Mouse (Mus musculus): ENCODE measurements at regions not wholly inside any gene's neighbourhood (a gene's known extent, or its start where the extent isn't known, plus 50 kb on each side); places are given as distances from the start of the nearest gene placed in this dataset.

- Histone ChIP-seq H3K27ac (ENCODE audit: insufficient read depth, low read length) (no peak overlapping the region), H3K4me3 (replicated peaks; ENCODE audit: insufficient read depth, low read depth, low read length) (no peak overlapping the region), H3K4me1 (ENCODE audit: control insufficient read depth, insufficient read depth, low read length) (no peaks in the 10 kb centered on the region), H3K27me3 (ENCODE audit: control insufficient read depth, insufficient read depth, low read length) (no peaks in the 10 kb centered on the region)
- 32% methylated on average over 10 of the region's 10 CpGs for WGBS
- TF ChIP-seq CTCF (IDR thresholded peaks at IDR 0.05; ENCODE audit: borderline replicate concordance, insufficient read depth, low read depth, low read length) (no peak), POLR2A (IDR thresholded peaks at IDR 0.05; ENCODE audit: borderline replicate concordance, insufficient read depth, low read length) (no peak)
- peak in 1 of 2 experiments; percentile 18 for DNase-seq
These were observed 57.9 kb downstream of the Sox9 start for GRCm38 (mm10) chr11:112839721-112840494.

GRCm38 (mm10) chr11:112840495-112840828, 58.4 kb downstream of the Sox9 start:
- Histone ChIP-seq H3K4me3 (replicated peaks; ENCODE audit: insufficient read depth, low read depth, low read length) (no peak overlapping the region), H3K4me1 (ENCODE audit: control insufficient read depth, insufficient read depth, low read length) (no peaks in the 10 kb centered on the region), H3K27me3 (ENCODE audit: control insufficient read depth, insufficient read depth, low read length) (no peaks in the 10 kb centered on the region), H3K27ac (ENCODE audit: insufficient read depth, low read length) (no peak overlapping the region)
- TF ChIP-seq POLR2A (IDR thresholded peaks at IDR 0.05; ENCODE audit: borderline replicate concordance, insufficient read depth, low read length) (no peak), CTCF (IDR thresholded peaks at IDR 0.05; ENCODE audit: borderline replicate concordance, insufficient read depth, low read depth, low read length) (no peak)
- 43% methylated on average over 10 of the region's 10 CpGs for WGBS
- DNase-seq, result no peak

- Histone ChIP-seq H3K27me3 (ENCODE audit: control insufficient read depth, insufficient read depth, low read length) (no peaks in the 10 kb centered on the region), H3K27ac (ENCODE audit: insufficient read depth, low read length) (no peak overlapping the region), H3K4me3 (replicated peaks; ENCODE audit: insufficient read depth, low read depth, low read length) (no peak overlapping the region), H3K4me1 (ENCODE audit: control insufficient read depth, insufficient read depth, low read length) (no peaks in the 10 kb centered on the region)
- no peak for TF ChIP-seq POLR2A (IDR thresholded peaks at IDR 0.05; ENCODE audit: borderline replicate concordance, insufficient read depth, low read length)
- no peak for TF ChIP-seq CTCF (IDR thresholded peaks at IDR 0.05; ENCODE audit: borderline replicate concordance, insufficient read depth, low read depth, low read length)
- WGBS, result 61% methylated on average over 8 of the region's 8 CpGs
- DNase-seq, result no peak
These were observed 62.4 kb downstream of the Sox9 start for GRCm38 (mm10) chr11:112844258-112844901.

GRCm38 (mm10) chr11:112847146-112847545, 65.1 kb downstream of the Sox9 start:
- Histone ChIP-seq H3K4me1 (ENCODE audit: control insufficient read depth, insufficient read depth, low read length) (no peaks in the 10 kb centered on the region), H3K27me3 (ENCODE audit: control insufficient read depth, insufficient read depth, low read length) (no peaks in the 10 kb centered on the region), H3K4me3 (replicated peaks; ENCODE audit: insufficient read depth, low read depth, low read length) (no peak overlapping the region), H3K27ac (ENCODE audit: insufficient read depth, low read length) (no peak overlapping the region)
- no peak for DNase-seq
- TF ChIP-seq CTCF (IDR thresholded peaks at IDR 0.05; ENCODE audit: borderline replicate concordance, insufficient read depth, low read depth, low read length), result no peak
- no peak for TF ChIP-seq POLR2A (IDR thresholded peaks at IDR 0.05; ENCODE audit: borderline replicate concordance, insufficient read depth, low read length)
- WGBS, result 95% methylated on average over 2 of the region's 2 CpGs

- whole genome bisulfite sequencing, result 78% methylated on average over 3 of the region's 3 CpGs
- TF ChIP-seq CTCF (IDR thresholded peaks at IDR 0.05; ENCODE audit: borderline replicate concordance, insufficient read depth, low read depth, low read length) (no peak), POLR2A (IDR thresholded peaks at IDR 0.05; ENCODE audit: borderline replicate concordance, insufficient read depth, low read length) (no peak)
- no peak for DNase-seq
These were observed 65.8 kb downstream of the Sox9 start for GRCm38 (mm10) chr11:112847851-112848250.

GRCm38 (mm10) chr11:112849974-112850373, 68.0 kb downstream of the Sox9 start:
- Histone ChIP-seq H3K27me3 (ENCODE audit: control insufficient read depth, insufficient read depth, low read length) (no peaks in the 10 kb centered on the region), H3K4me1 (ENCODE audit: control insufficient read depth, insufficient read depth, low read length) (no peaks in the 10 kb centered on the region), H3K4me3 (replicated peaks; ENCODE audit: insufficient read depth, low read depth, low read length) (no peak overlapping the region), H3K27ac (ENCODE audit: insufficient read depth, low read length) (no peak overlapping the region)
- TF ChIP-seq CTCF (IDR thresholded peaks at IDR 0.05; ENCODE audit: borderline replicate concordance, insufficient read depth, low read depth, low read length), result no peak
- no peak for TF ChIP-seq POLR2A (IDR thresholded peaks at IDR 0.05; ENCODE audit: borderline replicate concordance, insufficient read depth, low read length)
- no peak for DNase-seq
- 74% methylated on average over 5 of the region's 5 CpGs for WGBS

More at GRCm38 (mm10) chr11:112847851-112848250, 65.8 kb downstream of the Sox9 start:
- H3K27ac ChIP-seq (ENCODE audit: insufficient read depth, low read length), result no peak overlapping the region
- no peaks in the 10 kb centered on the region for H3K4me1 ChIP-seq (ENCODE audit: control insufficient read depth, insufficient read depth, low read length)
- H3K27me3 ChIP-seq (ENCODE audit: control insufficient read depth, insufficient read depth, low read length), result no peaks in the 10 kb centered on the region
- no peak overlapping the region for H3K4me3 ChIP-seq (replicated peaks; ENCODE audit: insufficient read depth, low read depth, low read length)

GRCm38 (mm10) chr11:112850532-112851272, 68.7 kb downstream of the Sox9 start:
- no peak overlapping the region for H3K27ac ChIP-seq (ENCODE audit: insufficient read depth, low read length)
- WGBS, result 79% methylated on average over 13 of the region's 13 CpGs
- TF ChIP-seq CTCF (IDR thresholded peaks at IDR 0.05; ENCODE audit: borderline replicate concordance, insufficient read depth, low read depth, low read length) (no peak), POLR2A (IDR thresholded peaks at IDR 0.05; ENCODE audit: borderline replicate concordance, insufficient read depth, low read length) (no peak)
- no peaks in the 10 kb centered on the region for H3K4me1 ChIP-seq (ENCODE audit: control insufficient read depth, insufficient read depth, low read length)
- H3K4me3 ChIP-seq (replicated peaks; ENCODE audit: insufficient read depth, low read depth, low read length), result no peak overlapping the region
- no peaks in the 10 kb centered on the region for H3K27me3 ChIP-seq (ENCODE audit: control insufficient read depth, insufficient read depth, low read length)
- DNase-seq, result no peak

All from cerebellum, adult 2 months (tissue).